Mouse (Mus musculus) spleen, adult 2 months (tissue): ENCODE data around the gene Cnn1. TPM values are rescaled to one million over a fixed set of nuclear protein-coding genes. Genes with fewer than 3 reads are reported as not detected.

Experiments
- DNase-seq, 2 experiments: peaks; one replicate each; pipeline versions ENCODE4 v3.0.0 to v3.0.0-alpha.2; 2012 to 2021; ENCODE audit warnings: low spot score in 2 of 2, low read depth in 1 of 2
- H3K27ac ChIP-seq: fragments of 200-500 bp; 2 replicates; pipeline ENCODE4 v1.5.1; 2012; ENCODE audit warnings: low read length, inconsistent platforms; ENCODE audit not compliant: insufficient read depth
- H3K27me3 ChIP-seq: fragments of 200-500 bp; 2 replicates; pipeline ENCODE4 v1.6.1; 2012; ENCODE audit warnings: mild to moderate bottlenecking, moderate library complexity, low read length, inconsistent platforms; ENCODE audit not compliant: control insufficient read depth, insufficient read depth
- H3K36me3 ChIP-seq: fragments of 200-500 bp; 2 replicates; pipeline ENCODE4 v1.6.1; 2012; ENCODE audit warnings: mild to moderate bottlenecking, low read length, inconsistent platforms; ENCODE audit not compliant: control insufficient read depth, insufficient read depth
- H3K4me1 ChIP-seq: fragments of 200-500 bp; 2 replicates; pipeline ENCODE4 v1.6.1; 2011; ENCODE audit warnings: inconsistent platforms; ENCODE audit not compliant: control insufficient read depth, insufficient read depth, insufficient read length
- H3K4me3 ChIP-seq: fragments of 200-500 bp; 2 replicates; pipeline ENCODE4 v1.5.1; 2011; ENCODE audit warnings: mild to moderate bottlenecking, inconsistent platforms; ENCODE audit not compliant: insufficient read depth, insufficient read length; ENCODE audit errors: extremely low read depth
- CTCF ChIP-seq: fragments of 200-500 bp; IDR thresholded peaks from 2 replicates; pipeline ENCODE4 v1.5.1; 2011; ENCODE audit warnings: mild to moderate bottlenecking, inconsistent platforms; ENCODE audit not compliant: insufficient read depth, insufficient read length, insufficient replicate concordance; ENCODE audit errors: extremely low read depth
- POLR2A ChIP-seq: fragments of 200-500 bp; IDR thresholded peaks from 2 replicates; pipeline ENCODE4 v1.6.1; 2011; ENCODE audit warnings: low read depth, low read length, inconsistent platforms
- WGBS: fragments of 180-500 bp; shearing (Covaris S2); methylation state at CpG from one replicate; pipeline ENCODE4 v1.1.7; 2018; 5-methylcytosine and 5-hydroxymethylcytosine counted together
- polyA plus RNA-seq: library from polyadenylated mRNA; depleted of rRNA; stranded (reverse); fragments of >200 nt; gene quantifications from 2 replicates; pipeline ENCODE4 v1.2.3, GENCODE M21; 2012

Cnn1 gene
- polyA plus RNA-seq, 1 experiment, result 7.2 TPM

- no peak for TF ChIP-seq POLR2A
- no peak for TF ChIP-seq CTCF
- Histone ChIP-seq H3K36me3 (peaks cover 12% of the 10 kb centered on the region), H3K27me3 (peaks cover 23% of the 10 kb centered on the region), H3K4me1 (peaks cover 16% of the 10 kb centered on the region), H3K4me3 (no peak overlapping the region), H3K27ac (no peak overlapping the region)
- DNase-seq, result no peak
- 30% methylated on average over 6 of the region's 7 CpGs for WGBS
These were observed 45.4 kb upstream of the Cnn1 start for GRCm38 (mm10) chr9:22053657-22054056.

GRCm38 (mm10) chr9:22054411-22055076 is 44.5 kb upstream of the Cnn1 start:
- Histone ChIP-seq H3K4me1 (peaks cover 16% of the 10 kb centered on the region), H3K4me3 (peak overlapping the region; percentile 15; the same call in 1 of the 2 replicates), H3K27ac (no peak overlapping the region), H3K36me3 (peaks cover 12% of the 10 kb centered on the region), H3K27me3 (peaks cover 23% of the 10 kb centered on the region)
- WGBS, result 4% methylated on average over 32 of the region's 32 CpGs
- TF ChIP-seq CTCF, result peak; percentile 64; the same call in 1 of the 2 replicates
- TF ChIP-seq POLR2A, result no peak
- peak; percentile 69 to 73 for DNase-seq

DNA sequence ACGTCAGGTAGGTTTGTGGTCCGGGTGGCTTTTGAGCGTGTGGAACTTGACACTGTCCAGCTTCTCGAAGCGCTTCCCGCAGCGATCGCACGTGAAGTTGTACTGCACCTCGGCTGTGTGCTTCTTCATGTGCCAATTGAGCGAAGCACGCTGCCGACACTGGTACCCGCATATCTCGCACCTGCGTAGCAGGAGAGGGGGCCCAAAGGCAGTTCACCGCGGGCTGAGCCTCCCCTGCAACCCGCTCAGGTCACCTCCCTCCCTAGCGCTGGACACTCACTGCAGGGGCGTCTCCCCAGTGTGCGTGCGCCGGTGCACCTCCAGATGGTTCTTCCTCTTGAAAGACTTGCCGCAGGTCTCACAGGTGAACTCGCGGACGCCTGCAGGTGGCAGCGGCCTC is 43.3 kb upstream of the Cnn1 start:
- H3K4me3 ChIP-seq, result no peak overlapping the region
- peaks cover 12% of the 10 kb centered on the region for H3K36me3 ChIP-seq
- WGBS, result 55% methylated on average over 29 of the region's 29 CpGs
- H3K27ac ChIP-seq, result no peak overlapping the region
- DNase-seq, result no peak
- peaks cover 18% of the 10 kb centered on the region for H3K27me3 ChIP-seq
- TF ChIP-seq CTCF (no peak), POLR2A (no peak)
- H3K4me1 ChIP-seq, result peaks cover 13% of the 10 kb centered on the region

DNA sequence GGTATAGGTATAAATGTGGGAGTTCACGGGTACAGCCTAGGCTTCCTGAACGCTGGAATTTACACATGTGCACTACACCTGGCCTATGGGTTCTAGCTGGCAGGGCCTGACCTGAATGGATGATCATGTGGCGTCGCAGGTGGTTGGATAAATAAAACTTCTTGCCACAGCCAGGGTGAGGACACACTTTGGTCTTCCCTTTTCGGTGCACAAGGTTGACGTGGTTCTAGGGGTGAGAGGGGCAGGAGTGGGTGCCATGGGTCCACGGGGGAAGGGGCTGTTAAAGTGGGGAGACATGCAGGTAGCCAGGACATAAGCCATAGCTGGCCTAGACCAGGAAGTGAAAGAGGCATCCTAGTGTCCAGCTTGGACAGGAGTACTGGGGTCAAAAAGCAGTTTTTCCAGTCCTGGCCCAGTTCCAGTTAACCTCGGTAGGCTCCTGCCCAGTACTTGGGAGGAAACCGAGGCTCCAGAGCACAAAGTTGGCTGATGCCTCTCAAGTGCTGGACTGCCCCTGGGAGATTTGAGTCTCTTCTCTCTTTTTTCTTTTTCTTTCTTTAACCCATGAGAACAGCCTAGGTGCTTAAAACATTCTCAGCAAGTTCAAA is 42.6 kb upstream of the Cnn1 start:
- WGBS, result 78% methylated on average over 9 of the region's 9 CpGs
- DNase-seq, result no peak
- no peak for TF ChIP-seq CTCF
- Histone ChIP-seq H3K4me3 (no peak overlapping the region), H3K36me3 (peaks cover 12% of the 10 kb centered on the region), H3K27me3 (peaks cover 12% of the 10 kb centered on the region), H3K27ac (no peak overlapping the region), H3K4me1 (peaks cover 6% of the 10 kb centered on the region)

DNA sequence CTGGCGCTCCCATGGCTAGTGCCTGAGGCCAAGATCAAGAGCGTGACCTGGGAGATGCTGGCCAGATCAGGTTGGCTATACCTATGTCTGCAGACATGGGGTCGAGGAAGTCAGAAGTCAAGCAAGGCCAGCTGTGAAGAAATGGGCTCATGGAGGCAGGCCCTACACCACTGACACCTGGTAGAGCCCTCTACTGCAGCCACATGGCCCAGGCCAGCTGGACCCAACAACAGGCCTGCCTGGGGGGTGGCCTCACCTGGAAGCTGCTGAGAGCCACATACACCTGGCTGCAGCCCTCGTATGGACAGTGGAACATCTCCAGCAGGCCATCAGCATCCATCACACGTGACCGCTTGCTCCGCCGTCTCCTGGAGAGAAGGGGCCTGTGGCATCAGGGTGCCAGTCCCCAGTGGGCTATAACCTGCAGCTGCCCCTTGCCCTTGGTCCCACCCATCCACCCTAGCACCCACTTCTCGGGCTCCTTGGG is 41.9 kb upstream of the Cnn1 start:
- Histone ChIP-seq H3K27ac (no peak overlapping the region), H3K4me1 (peaks cover 6% of the 10 kb centered on the region; the same call in 1 of the 2 replicates), H3K36me3 (peaks cover 12% of the 10 kb centered on the region), H3K4me3 (no peak overlapping the region), H3K27me3 (peaks cover 5% of the 10 kb centered on the region)
- 94% methylated on average over 9 of the region's 9 CpGs for WGBS
- no peak for DNase-seq
- no peak for TF ChIP-seq POLR2A
- TF ChIP-seq CTCF, result no peak

GRCm38 (mm10) chr9:22058011-22058424 is 41.0 kb upstream of the Cnn1 start:
- peaks cover 6% of the 10 kb centered on the region; the same call in 1 of the 2 replicates for H3K4me1 ChIP-seq
- H3K27me3 ChIP-seq, result peaks cover 2% of the 10 kb centered on the region
- no peak overlapping the region for H3K27ac ChIP-seq
- H3K4me3 ChIP-seq, result no peak overlapping the region
- H3K36me3 ChIP-seq, result peaks cover 13% of the 10 kb centered on the region
- 89% methylated on average over 9 of the region's 9 CpGs for WGBS
- TF ChIP-seq POLR2A (no peak), CTCF (no peak)
- DNase-seq, result no peak

DNA sequence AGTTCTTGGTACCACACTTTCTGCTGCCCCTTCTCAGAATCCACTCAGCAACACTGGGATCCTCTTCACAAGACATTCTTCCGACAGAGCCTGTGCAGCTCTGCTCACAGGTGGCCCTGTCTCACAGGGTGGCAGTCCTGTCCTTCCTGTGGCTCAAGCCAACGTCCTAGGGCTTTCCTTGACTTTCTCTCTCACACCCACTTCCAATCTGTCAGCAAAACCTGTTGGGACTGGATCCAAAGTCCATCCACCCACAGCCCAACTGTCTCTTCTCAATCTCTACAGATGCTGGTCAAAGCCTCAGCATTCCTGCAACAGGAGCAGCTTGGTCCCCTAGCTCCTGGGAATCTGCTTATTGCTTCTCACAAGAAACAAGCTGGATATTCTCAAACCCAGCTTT is 37.7 kb upstream of the Cnn1 start:
- H3K4me1 ChIP-seq, result no peaks in the 10 kb centered on the region
- H3K27me3 ChIP-seq, result no peaks in the 10 kb centered on the region
- peaks cover 25% of the 10 kb centered on the region for H3K36me3 ChIP-seq
- no peak for DNase-seq
- no peak overlapping the region for H3K4me3 ChIP-seq
- TF ChIP-seq POLR2A (no peak), CTCF (no peak)
- H3K27ac ChIP-seq, result no peak overlapping the region
- 83% methylated on average over 2 of the region's 2 CpGs for WGBS
